Mouse (Mus musculus): Measurements from ENCODE around the gene Trib2.

The Trib2 gene

DNA sequence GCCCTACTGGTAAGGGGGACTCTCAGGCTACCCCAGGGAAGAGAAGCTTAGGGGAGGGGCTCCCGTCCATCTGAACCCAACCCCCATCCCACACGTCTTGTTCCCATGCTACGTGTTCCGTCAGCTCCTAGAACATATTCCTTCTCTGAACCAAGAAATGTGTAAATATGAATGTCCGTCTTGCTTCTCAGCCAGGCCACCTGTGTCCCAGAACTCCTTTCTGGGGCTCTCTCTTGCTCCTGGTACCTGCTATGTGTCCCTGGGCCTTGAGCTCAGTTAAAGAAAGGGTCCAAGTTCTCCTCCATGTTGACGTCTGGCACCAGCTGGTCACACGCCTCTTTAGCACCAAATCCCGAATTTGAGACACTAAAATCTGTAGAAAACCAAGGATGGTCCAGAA, 23.4 kb downstream of the Trib2 start:
- in situ Hi-C loops (cut with MboI; ENCODE audit: unreplicated experiment in 2 of 2): loop anchor here in 1 of 2 experiments (10.0 kb wide), 1 partner anchor 249 kb away; no protein-coding TSS in a partner anchor

DNA sequence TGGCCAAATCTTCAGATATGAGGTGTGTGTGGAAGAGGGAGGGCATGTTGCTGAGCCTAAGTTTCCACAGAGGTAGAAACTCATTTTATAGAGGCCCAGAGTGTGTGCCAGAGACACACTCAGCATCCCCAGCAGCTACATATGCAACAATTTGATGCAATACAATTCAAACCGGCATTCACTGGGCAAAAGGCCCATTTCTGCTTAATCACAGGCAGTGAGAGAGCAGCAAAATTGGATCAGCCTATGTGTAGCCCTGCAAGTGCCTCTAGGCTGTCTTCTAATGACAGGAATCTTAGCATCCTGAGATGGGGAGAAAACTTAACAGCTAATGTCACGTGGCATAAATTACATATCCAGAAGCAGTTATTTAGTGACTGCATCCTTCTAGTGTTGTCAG, 26.5 kb downstream of the Trib2 start:
- in situ Hi-C loops (cut with MboI; ENCODE audit: unreplicated experiment in 2 of 2): loop anchor here in 1 of 2 experiments (10.0 kb wide), 1 partner anchor 245 kb away; no protein-coding TSS in a partner anchor

DNA sequence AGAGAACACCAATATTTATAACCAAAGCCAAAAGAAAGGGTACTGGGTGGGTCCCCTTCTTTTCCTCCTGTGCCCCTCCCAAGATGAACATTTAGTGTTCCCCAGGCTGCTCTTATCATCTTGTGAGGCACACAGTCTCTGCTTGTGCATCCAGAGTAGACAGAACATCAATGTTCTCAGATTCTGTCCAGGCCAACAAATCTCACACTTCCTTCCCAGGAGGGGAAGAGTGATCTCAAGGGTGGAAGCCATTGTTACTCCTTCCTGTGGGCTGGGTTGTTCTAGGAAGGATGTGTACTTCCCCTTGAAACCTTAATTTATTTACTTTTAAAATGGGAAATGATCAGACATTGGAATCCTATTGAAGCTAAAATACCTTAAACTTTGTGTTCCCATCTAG, 39.7 kb downstream of the Trib2 start:
- in situ Hi-C loops (cut with MboI; ENCODE audit: unreplicated experiment in 2 of 2): no loop called here

- in situ Hi-C loops (cut with MboI; ENCODE audit: unreplicated experiment in 2 of 2): no loop called here
These were observed 45.0 kb downstream of the Trib2 start for GRCm38 (mm10) chr12:15771686-15772085.

DNA sequence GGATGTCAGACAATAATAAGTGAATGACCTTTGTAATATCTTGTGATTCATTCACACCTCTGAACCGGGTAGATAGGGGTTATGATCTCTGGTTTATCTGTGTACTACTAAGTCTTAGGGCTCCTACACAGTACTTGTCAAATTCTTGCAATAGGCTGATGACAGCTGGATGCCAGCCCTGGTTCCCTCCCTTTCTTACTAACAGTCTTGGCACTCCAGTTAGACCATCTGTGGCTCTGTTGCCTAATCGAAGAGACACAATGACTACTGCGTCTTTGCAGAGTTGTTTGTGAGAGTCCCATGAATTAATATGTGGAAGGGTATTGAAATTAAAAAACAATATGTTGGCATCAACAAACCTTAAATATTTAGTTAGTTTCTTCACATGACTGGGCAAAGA, 48.2 kb downstream of the Trib2 start:
- in situ Hi-C loops (cut with MboI; ENCODE audit: unreplicated experiment in 2 of 2): no loop called here

- in situ Hi-C loops (cut with MboI; ENCODE audit: unreplicated experiment in 2 of 2): no loop called here
These were observed 50.7 kb downstream of the Trib2 start for GRCm38 (mm10) chr12:15765996-15766395.

DNA sequence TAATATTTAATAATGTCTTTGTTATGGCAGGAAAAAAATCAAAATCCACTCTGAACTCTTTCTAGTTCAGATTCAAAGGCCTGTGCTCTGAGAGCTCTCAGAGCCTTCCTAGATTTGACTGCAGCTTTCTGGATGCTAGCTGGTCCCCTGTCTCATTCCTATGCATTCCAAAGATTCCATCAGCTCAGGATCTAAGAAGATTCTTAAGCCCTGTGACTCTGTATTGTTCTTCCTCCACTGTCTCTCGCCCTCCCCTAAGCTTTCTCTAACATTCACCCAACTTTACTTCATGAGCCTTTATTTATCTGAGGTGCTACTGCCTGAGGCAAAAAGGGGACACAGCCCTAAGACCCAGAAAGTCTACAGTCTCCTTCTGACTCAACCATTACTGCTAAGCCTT, 51.5 kb downstream of the Trib2 start:
- in situ Hi-C loops (cut with MboI; ENCODE audit: unreplicated experiment in 2 of 2): no loop called here

DNA sequence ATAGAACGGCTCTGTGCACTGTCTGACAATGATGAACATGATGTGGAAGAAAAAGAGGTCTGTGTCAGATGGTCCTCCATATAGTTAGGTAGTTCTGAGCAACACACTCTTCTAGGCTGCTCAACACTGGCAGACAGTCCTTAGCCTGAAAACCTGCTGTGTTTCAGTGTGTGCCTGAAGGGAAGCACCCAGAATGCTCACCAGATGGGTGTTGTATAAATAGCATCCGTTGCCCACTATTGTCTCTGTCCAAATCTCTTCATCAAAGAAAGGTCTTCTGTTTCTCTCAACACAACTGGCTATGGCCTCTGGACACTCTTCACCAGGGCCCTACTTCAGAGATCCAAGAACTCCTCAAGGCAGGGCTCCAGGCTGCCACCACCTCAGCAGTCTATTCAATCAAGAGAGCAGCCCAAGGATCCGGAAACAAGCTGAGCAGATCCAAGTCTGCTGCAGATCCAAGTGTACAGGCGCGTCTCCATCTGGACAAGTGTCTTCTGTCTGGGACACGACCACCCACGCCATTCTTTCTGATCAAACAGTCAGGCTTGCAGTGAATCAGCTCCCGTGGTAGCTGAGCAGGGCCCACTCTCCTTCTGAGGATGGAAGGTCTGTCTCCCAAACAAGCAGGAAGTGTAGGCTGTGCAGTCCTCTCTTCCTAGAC, 55.1 kb downstream of the Trib2 start:
- in situ Hi-C loops (cut with MboI; ENCODE audit: unreplicated experiment in 2 of 2): no loop called here

DNA sequence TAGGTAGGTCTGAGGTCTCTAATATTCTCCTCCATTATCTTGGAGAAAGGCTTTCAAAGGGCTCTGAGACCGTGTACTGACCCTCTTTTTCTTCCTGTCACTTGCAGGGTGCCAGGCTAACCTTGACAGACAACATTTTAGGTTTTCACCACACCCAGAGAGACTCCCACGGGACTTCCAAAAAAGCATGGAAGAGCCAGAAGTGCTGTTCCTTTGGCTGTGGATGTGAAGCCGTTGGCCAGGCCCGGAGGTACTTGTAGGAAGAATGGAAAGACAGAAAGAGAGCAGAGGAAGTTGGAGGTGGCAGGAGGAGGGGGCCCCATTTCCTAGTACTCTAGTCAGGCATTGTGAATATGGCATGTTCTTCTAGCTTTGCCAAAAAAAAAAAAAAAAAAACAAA, 56.0 kb downstream of the Trib2 start:
- in situ Hi-C loops (cut with MboI; ENCODE audit: unreplicated experiment in 2 of 2): no loop called here

DNA sequence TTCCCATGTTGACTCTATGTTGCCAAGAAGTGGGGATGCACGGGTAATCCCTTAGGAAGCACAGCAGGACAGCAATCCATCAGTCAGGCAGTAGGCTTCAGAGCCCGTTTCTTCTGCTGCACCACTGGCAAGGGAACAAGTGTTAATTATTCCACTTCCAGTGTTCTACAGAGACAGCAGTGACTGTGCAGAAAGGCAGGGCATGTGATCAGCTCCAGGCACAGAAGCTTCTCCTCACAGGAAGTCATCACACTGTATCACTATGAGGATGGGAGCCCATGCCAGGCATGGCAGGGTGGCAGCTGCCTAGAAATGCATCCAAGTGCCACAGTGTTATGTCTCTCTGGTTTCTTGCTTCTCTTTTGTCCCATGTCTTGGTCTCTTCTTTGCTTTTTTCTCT, 57.9 kb downstream of the Trib2 start:
- in situ Hi-C loops (cut with MboI; ENCODE audit: unreplicated experiment in 2 of 2): no loop called here

DNA sequence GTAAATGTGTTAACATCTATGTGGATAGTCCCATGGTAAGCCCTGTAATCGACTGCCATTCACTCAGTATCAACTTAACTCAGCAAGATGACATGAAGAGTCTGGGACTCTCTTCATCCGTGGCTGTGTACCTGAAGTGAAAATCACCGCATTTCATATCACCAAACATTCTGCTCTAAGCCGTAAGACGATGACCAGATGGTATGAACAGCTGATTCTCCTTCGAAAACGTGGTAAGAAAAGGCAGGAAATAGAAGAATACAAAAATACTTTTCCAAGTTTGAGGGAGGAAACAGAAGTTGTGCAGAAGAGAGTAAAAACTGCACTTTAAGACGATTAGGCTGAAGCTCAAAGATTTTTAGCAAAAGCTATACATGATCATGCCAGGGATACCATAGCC, 59.4 kb downstream of the Trib2 start:
- in situ Hi-C loops (cut with MboI; ENCODE audit: unreplicated experiment in 2 of 2): no loop called here

GRCm38 (mm10) chr12:15755030-15755690, 61.6 kb downstream of the Trib2 start:
- in situ Hi-C loops (cut with MboI; ENCODE audit: unreplicated experiment in 2 of 2): no loop called here

DNA sequence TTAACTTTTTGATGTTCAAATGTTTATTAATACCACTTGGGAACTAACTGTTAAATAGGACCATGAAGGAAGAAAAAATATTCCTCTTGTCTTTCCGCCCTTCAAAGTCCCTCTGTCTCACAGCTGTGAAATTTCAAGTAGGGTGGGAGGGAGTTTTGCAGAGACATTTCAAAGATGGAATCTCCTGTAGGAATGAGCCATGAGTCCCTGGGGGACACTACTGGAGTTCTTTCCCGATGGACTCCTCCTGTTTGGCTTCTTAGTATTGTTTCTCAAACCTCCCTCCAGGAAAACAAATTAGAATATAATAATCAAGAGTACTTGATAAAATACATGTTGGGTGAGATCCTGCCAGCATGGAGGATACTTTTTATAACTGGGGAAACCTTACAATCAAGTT, 62.1 kb downstream of the Trib2 start:
- in situ Hi-C loops (cut with MboI; ENCODE audit: unreplicated experiment in 2 of 2): no loop called here

DNA sequence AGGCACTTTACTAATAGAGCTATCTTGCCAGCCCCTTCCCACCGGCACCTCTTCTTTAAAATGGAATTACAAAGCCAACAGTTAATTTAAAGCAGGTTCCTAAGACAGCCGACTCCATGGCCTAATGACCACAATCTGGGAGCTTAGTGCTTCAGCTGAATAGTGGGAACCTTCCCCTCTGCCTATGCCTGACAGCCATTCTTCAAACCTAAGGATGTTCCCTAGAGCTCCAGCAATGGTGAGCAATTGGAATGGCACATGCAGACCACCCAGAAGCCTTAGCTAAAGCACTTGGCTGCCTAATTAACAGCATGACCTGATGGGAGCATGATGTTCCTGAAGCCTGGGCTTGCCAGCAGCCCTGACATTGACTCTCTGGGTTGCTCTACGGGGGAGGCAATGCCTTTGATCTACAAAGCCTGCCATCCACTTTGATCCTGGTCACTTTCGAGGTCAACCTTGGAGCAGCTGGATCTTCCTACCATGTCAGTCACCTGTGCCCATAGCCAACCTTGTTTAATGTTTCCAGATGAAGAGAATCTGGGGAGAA, 67.0 kb downstream of the Trib2 start:
- in situ Hi-C loops (cut with MboI; ENCODE audit: unreplicated experiment in 2 of 2): no loop called here

GRCm38 (mm10) chr12:15745752-15746151, 71.0 kb downstream of the Trib2 start:
- in situ Hi-C loops (cut with MboI; ENCODE audit: unreplicated experiment in 2 of 2): no loop called here

All from v-Abl transformed pro-B cells (cell line).